Mouse (Mus musculus): ENCODE measurements around the gene Syt16. TPM values are rescaled to one million over a fixed set of nuclear protein-coding genes. Genes with fewer than 3 reads are reported as not detected.
A peak's percentile ranks its signal among the peaks of the same experiment; 100 is the strongest.

Syt16 gene
- polyA plus RNA-seq, 1 experiment from 2014 or later, result 15.0 TPM

- no peak overlapping the region for H3K4me3 ChIP-seq
- no peak overlapping the region for H3K4me2 ChIP-seq (replicated peaks)
- no peaks in the 10 kb centered on the region for H3K36me3 ChIP-seq
- 79% methylated on average over 2 of the region's 2 CpGs for WGBS
- ATAC-seq (ENCODE audit: low FRiP score, low read depth), result no peak
- H3K9me3 ChIP-seq, result no peaks in the 10 kb centered on the region
- no peaks in the 10 kb centered on the region for H3K27me3 ChIP-seq
- H3K9ac ChIP-seq (replicated peaks), result no peak overlapping the region
- no peaks in the 10 kb centered on the region for H3K4me1 ChIP-seq
- no peak overlapping the region for H3K27ac ChIP-seq (replicated peaks)
Measured at GRCm38 (mm10) chr12:74238806-74239205, 241.3 kb downstream of the Syt16 start.

- Histone ChIP-seq H3K9ac (replicated peaks) (no peak overlapping the region), H3K4me2 (replicated peaks) (no peak overlapping the region), H3K4me3 (no peak overlapping the region), H3K36me3 (no peaks in the 10 kb centered on the region), H3K27me3 (no peaks in the 10 kb centered on the region), H3K4me1 (peaks cover 4% of the 10 kb centered on the region; the same call in 1 of the 2 replicates), H3K9me3 (no peaks in the 10 kb centered on the region), H3K27ac (replicated peaks) (no peak overlapping the region)
- no peak for ATAC-seq (ENCODE audit: low FRiP score, low read depth)
- WGBS, result 62% methylated on average over 3 of the region's 3 CpGs
Measured at GRCm38 (mm10) chr12:74264846-74265245, 267.4 kb downstream of the Syt16 start.

- 92% methylated on average over 4 of the region's 4 CpGs for WGBS
- peaks cover 4% of the 10 kb centered on the region; the same call in 1 of the 2 replicates for H3K4me1 ChIP-seq
- H3K4me2 ChIP-seq (replicated peaks), result no peak overlapping the region
- no peaks in the 10 kb centered on the region for H3K36me3 ChIP-seq
- H3K4me3 ChIP-seq, result no peak overlapping the region
- H3K27me3 ChIP-seq, result no peaks in the 10 kb centered on the region
- H3K9ac ChIP-seq (replicated peaks), result no peak overlapping the region
- H3K27ac ChIP-seq (replicated peaks), result no peak overlapping the region
- ATAC-seq (ENCODE audit: low FRiP score, low read depth), result no peak
- H3K9me3 ChIP-seq, result no peaks in the 10 kb centered on the region
Measured at GRCm38 (mm10) chr12:74267049-74267448, 269.6 kb downstream of the Syt16 start.

DNA sequence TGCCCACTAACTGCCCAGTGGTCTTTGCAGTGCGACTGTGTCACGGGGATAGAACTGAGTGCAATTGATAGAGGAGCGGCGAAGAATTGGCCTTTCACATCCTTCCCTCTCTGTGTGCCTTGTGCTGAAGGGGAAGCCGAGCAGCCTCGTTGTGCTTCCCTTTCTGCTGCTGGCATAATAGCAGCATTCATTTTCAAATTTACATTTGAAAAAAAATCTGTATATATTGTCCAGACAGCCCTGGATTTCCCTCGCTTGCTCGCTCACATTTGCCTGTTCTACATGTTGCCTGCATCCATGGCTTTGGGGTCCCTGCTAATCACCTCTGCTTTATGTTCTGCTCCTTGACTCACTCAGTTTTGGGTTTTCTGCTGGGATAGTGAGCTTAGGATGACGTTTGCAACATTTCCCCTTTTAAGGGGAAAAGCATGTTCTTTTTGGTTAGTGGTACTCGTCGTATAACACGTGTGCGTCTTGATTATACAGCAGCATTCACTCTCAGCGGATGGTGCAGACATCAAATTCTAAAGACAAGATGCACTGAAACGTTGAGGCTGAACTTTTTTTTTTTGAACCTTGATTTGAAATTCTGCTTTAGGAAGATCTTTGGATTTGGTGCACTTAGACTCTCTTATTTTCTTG lies 271.3 kb downstream of the Syt16 start:
- Histone ChIP-seq H3K36me3 (no peaks in the 10 kb centered on the region), H3K4me2 (replicated peaks) (no peak overlapping the region), H3K27ac (replicated peaks) (0 out of 2 replicates have a peak overlapping the region, but pooled peaks have one; percentile 6), H3K27me3 (no peaks in the 10 kb centered on the region), H3K4me1 (peaks cover 4% of the 10 kb centered on the region; the same call in 1 of the 2 replicates), H3K9ac (replicated peaks) (no peak overlapping the region), H3K4me3 (no peak overlapping the region), H3K9me3 (no peaks in the 10 kb centered on the region)
- ATAC-seq (ENCODE audit: low FRiP score, low read depth), result peak; percentile 49; the same call in 1 of the 2 replicates
- WGBS, result 64% methylated on average over 15 of the region's 15 CpGs

DNA sequence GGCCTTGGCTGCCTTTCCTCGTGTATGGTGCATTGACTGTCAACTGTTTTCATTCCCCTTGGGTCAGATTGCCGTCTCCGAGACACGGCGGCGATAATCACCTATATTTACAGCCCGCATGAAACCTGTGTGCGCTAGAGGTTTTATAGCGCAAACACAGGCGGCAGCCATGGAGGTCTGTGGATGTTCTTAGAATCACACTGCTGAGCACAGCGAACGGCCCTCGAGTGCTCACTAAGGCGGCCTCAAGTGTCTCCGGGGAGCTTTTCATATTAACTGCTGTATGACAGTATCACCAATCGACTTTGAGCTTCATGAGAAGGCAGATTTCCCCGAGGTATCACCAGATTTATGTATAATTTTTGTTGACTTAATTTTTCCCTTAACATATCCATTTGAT lies 275.1 kb downstream of the Syt16 start:
- Histone ChIP-seq H3K27me3 (no peaks in the 10 kb centered on the region), H3K9me3 (no peaks in the 10 kb centered on the region), H3K9ac (replicated peaks) (no peak overlapping the region), H3K4me3 (no peak overlapping the region), H3K36me3 (no peaks in the 10 kb centered on the region), H3K27ac (replicated peaks) (no peak overlapping the region), H3K4me2 (replicated peaks) (no peak overlapping the region), H3K4me1 (no peaks in the 10 kb centered on the region)
- ATAC-seq (ENCODE audit: low FRiP score, low read depth), result no peak
- WGBS, result 93% methylated on average over 17 of the region's 17 CpGs

- H3K4me2 ChIP-seq (replicated peaks), result no peak overlapping the region
- no peak overlapping the region for H3K9ac ChIP-seq (replicated peaks)
- H3K27me3 ChIP-seq, result peaks cover 4% of the 10 kb centered on the region; the same call in 1 of the 2 replicates
- H3K36me3 ChIP-seq, result no peaks in the 10 kb centered on the region
- H3K9me3 ChIP-seq, result no peaks in the 10 kb centered on the region
- 89% methylated on average over 5 of the region's 5 CpGs for WGBS
- H3K27ac ChIP-seq (replicated peaks), result no peak overlapping the region
- no peak overlapping the region for H3K4me3 ChIP-seq
- no peaks in the 10 kb centered on the region for H3K4me1 ChIP-seq
- ATAC-seq (ENCODE audit: low FRiP score, low read depth), result no peak
Measured at GRCm38 (mm10) chr12:74277265-74277664, 279.8 kb downstream of the Syt16 start.

DNA sequence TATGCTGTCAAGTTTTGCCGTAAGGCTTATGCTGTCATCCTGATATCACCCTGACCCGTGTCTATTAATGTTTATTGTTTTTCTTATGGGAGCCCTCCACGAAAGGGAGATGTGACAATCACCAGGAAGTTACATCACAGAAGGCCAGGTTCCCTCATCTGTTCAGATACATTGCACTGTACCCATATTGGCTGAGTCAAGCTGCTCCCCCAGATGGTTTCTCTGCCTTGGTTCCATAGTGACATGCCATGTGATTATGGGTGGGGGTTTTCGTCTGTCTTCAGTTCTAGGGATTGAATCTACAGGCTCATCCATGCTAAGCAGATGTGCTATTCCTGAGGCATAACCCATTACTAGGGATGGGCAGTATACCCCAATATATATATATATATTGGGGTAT lies 283.9 kb downstream of the Syt16 start:
- no peak for ATAC-seq (ENCODE audit: low FRiP score, low read depth)
- 83% methylated on average over 4 of the region's 4 CpGs for WGBS
- H3K4me1 ChIP-seq, result peaks cover 9% of the 10 kb centered on the region

GRCm38 (mm10) chr12:74282846-74283245 lies 285.4 kb downstream of the Syt16 start:
- no peaks in the 10 kb centered on the region for H3K36me3 ChIP-seq
- no peak overlapping the region for H3K9ac ChIP-seq (replicated peaks)
- no peaks in the 10 kb centered on the region for H3K9me3 ChIP-seq
- peaks cover 9% of the 10 kb centered on the region for H3K4me1 ChIP-seq
- 84% methylated on average over 1 of the region's 1 CpGs for WGBS
- ATAC-seq (ENCODE audit: low FRiP score, low read depth), result no peak
- H3K27me3 ChIP-seq, result peaks cover 31% of the 10 kb centered on the region
- no peak overlapping the region for H3K4me3 ChIP-seq
- H3K4me2 ChIP-seq (replicated peaks), result no peak overlapping the region
- H3K27ac ChIP-seq (replicated peaks), result no peak overlapping the region

More for the DNA sequence above, 283.9 kb downstream of the Syt16 start:
- Histone ChIP-seq H3K27ac (replicated peaks) (no peak overlapping the region), H3K9me3 (no peaks in the 10 kb centered on the region), H3K9ac (replicated peaks) (no peak overlapping the region), H3K4me3 (no peak overlapping the region), H3K36me3 (no peaks in the 10 kb centered on the region), H3K4me2 (replicated peaks) (no peak overlapping the region), H3K27me3 (peaks cover 27% of the 10 kb centered on the region)

GRCm38 (mm10) chr12:74284020-74284684 lies 286.7 kb downstream of the Syt16 start:
- Histone ChIP-seq H3K4me3 (peak overlapping the region; percentile 47), H3K9me3 (no peaks in the 10 kb centered on the region), H3K27me3 (peaks cover 31% of the 10 kb centered on the region), H3K27ac (replicated peaks) (no peak overlapping the region), H3K36me3 (no peaks in the 10 kb centered on the region), H3K9ac (replicated peaks) (no peak overlapping the region; the same call in 1 of the 2 replicates), H3K4me1 (peaks cover 10% of the 10 kb centered on the region), H3K4me2 (replicated peaks) (peak overlapping the region; percentile 92)
- under 1% methylated on average over 49 of the region's 49 CpGs for WGBS
- peak; percentile 98 for ATAC-seq (ENCODE audit: low FRiP score, low read depth)

DNA sequence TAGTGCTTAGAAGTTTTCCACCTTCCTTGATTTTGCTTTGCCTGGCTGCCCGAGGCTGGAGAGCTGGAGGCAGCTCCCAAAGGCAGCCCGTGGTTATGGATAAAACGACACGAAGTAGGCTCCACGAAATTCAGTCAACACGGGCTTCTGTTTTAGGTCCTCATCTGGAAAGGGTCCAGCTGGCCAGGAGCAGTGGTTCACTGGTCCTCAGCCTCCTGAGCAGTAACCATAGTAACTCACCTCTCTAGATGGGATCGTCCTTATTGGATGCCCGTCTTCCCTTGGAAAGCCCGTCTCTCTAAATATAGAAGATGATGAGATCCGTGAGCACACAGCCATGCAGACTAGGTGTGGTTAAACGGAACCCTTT lies 287.2 kb downstream of the Syt16 start:
- no peak overlapping the region for H3K27ac ChIP-seq (replicated peaks)
- no peaks in the 10 kb centered on the region for H3K36me3 ChIP-seq
- WGBS, result 4% methylated on average over 11 of the region's 11 CpGs
- H3K9me3 ChIP-seq, result no peaks in the 10 kb centered on the region
- peaks cover 31% of the 10 kb centered on the region for H3K27me3 ChIP-seq
- no peak overlapping the region; the same call in 1 of the 2 replicates for H3K9ac ChIP-seq (replicated peaks)
- H3K4me2 ChIP-seq (replicated peaks), result peak overlapping the region; percentile 92
- H3K4me3 ChIP-seq, result peak overlapping the region; percentile 47
- 0 out of 2 replicates have a peak, but pooled peaks have one; percentile 13 for ATAC-seq (ENCODE audit: low FRiP score, low read depth)
- H3K4me1 ChIP-seq, result peaks cover 11% of the 10 kb centered on the region

GRCm38 (mm10) chr12:74290983-74291382 lies 293.5 kb downstream of the Syt16 start:
- H3K4me3 ChIP-seq, result no peak overlapping the region
- WGBS, result 91% methylated on average over 4 of the region's 4 CpGs
- H3K9ac ChIP-seq (replicated peaks), result no peak overlapping the region
- no peak for ATAC-seq (ENCODE audit: low FRiP score, low read depth)
- no peaks in the 10 kb centered on the region for H3K36me3 ChIP-seq
- H3K27me3 ChIP-seq, result peaks cover 8% of the 10 kb centered on the region; the same call in 1 of the 2 replicates
- H3K4me1 ChIP-seq, result peaks cover 6% of the 10 kb centered on the region; the same call in 1 of the 2 replicates
- H3K9me3 ChIP-seq, result no peaks in the 10 kb centered on the region
- H3K27ac ChIP-seq (replicated peaks), result no peak overlapping the region
- H3K4me2 ChIP-seq (replicated peaks), result no peak overlapping the region

DNA sequence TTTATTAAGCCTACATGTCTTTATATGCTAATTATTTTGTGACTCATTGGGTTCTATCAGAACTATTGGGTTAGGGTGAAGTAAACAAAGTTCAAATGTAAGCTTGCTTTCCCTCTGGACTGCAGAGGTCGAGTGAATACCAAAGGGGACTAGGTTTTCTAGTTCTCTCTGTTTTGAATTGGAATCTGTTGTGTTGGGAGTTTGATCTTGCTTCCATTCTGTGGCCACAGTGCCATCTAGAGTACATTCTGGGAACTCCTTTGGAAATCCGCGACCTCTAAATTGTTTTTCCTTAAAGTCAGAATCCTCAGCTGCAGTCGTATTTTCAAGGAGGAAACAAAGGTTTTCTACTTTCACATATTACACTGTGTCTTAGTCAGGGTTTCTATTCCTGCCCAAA lies 296.2 kb downstream of the Syt16 start:
- 6% methylated on average over 4 of the region's 4 CpGs for WGBS
- no peak for ATAC-seq (ENCODE audit: low FRiP score, low read depth)
- Histone ChIP-seq H3K4me3 (no peak overlapping the region), H3K9ac (replicated peaks) (no peak overlapping the region), H3K9me3 (no peaks in the 10 kb centered on the region), H3K27me3 (no peaks in the 10 kb centered on the region), H3K4me1 (peaks cover 6% of the 10 kb centered on the region; the same call in 1 of the 2 replicates), H3K27ac (replicated peaks) (no peak overlapping the region), H3K4me2 (replicated peaks) (no peak overlapping the region), H3K36me3 (no peaks in the 10 kb centered on the region)

Measured in midbrain, embryonic 12.5 days (tissue).